ENCODE assay signal across 8 mouse cellular contexts in the genomic region with DNA sequence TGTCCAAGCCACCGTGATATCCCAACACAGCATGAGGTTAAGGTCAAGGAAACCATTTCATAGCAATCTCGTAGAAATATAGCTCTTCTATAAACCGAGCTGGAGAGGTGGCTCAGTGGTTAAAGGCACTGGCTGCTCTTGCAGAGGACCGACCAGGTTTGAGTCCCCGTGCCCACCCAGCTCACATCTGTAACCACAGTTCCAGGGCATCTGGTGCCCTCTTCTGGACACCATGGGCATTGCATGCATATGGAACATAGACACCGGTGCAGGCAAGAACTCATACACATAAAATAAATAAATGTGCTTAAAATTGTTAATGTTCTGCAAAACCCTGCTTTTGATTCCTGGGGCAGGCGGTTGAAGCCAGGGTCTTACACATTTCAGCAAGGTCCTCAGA. TPM values are rescaled to one million over a fixed set of nuclear protein-coding genes. Genes with fewer than 3 reads are reported as not detected.
DNase-seq lines count a peak whose midpoint lies in the region; ATAC-seq and TF ChIP-seq lines count a peak whose summit lies in the region.

No protein-coding gene starts in this region.

- H3K4me1 ChIP-seq in hindbrain, embryonic 11.5 days (replicated peaks; ENCODE audit: control insufficient read depth, insufficient read depth, low read length): no peaks in the 10 kb centered on the region
- 0 out of 2 replicates have a peak, but pooled peaks cover 4% of the 10 kb centered on the region for H3K4me1 ChIP-seq in hindbrain, embryonic 12.5 days

- no peak overlapping the region for H3K4me2 ChIP-seq in hindbrain, embryonic 11.5 days (replicated peaks; ENCODE audit: low read depth, low read length)
- H3K4me2 ChIP-seq in hindbrain, embryonic 12.5 days (replicated peaks): no peak overlapping the region

- no peak overlapping the region for H3K9ac ChIP-seq in hindbrain, embryonic 11.5 days (ENCODE audit: low read depth, low read length)
- H3K9ac ChIP-seq in hindbrain, embryonic 12.5 days: no peak overlapping the region

- in situ Hi-C loops in Patski (cut with MboI; ENCODE audit: low pct_unique_long_range_greater_than_20kb): loop anchor here (10.0 kb wide), 1 partner anchor 182 kb away; no protein-coding TSS in a partner anchor

- POLR2A ChIA-PET in Patski (lab: Charles Lee): no interaction called here

- TF ChIP-seq CTCF in Patski (IDR thresholded peaks at IDR 0.05): peak; percentile 74

- WGBS in hindbrain, embryonic 11.5 days: 82% methylated on average over 7 of the region's 7 CpGs
- WGBS in hindbrain, embryonic 12.5 days: 79% methylated on average over 7 of the region's 7 CpGs

- H3K27ac ChIP-seq in hindbrain, embryonic 11.5 days (ENCODE audit: low read depth, low read length): no peak overlapping the region
- H3K27ac ChIP-seq in hindbrain, embryonic 12.5 days: no peak overlapping the region

- no peaks in the 10 kb centered on the region for H3K36me3 ChIP-seq in hindbrain, embryonic 11.5 days (ENCODE audit: control insufficient read depth, insufficient read depth, low read length)
- no peaks in the 10 kb centered on the region for H3K36me3 ChIP-seq in hindbrain, embryonic 12.5 days

- peak; percentile 57 for DNase-seq in hindbrain, embryonic 11.5 days (ENCODE audit: low spot score)
- DNase-seq in B cell, adult 2 months: peak; percentile 77
- no peak for DNase-seq in Patski (ENCODE audit: low read depth, low spot score)
- DNase-seq in lung, postnatal 25 days (ENCODE audit: low spot score): peak; percentile 24
- DNase-seq in ovary, adult 18-20 months (ENCODE audit: low spot score): no peak
- DNase-seq in cerebellum, adult 11 months: no peak

- H3K4me3 ChIP-seq in hindbrain, embryonic 11.5 days (ENCODE audit: low read depth, low read length): no peak overlapping the region
- H3K4me3 ChIP-seq in hindbrain, embryonic 12.5 days: no peak overlapping the region

- CTCF ChIA-PET in Patski (lab: Charles Lee): interaction anchor here (0.8 to 4.0 kb wide), 30 partner anchors 9 to 190 kb away, joined by 3 to 42 read pairs (median 5); a partner anchor contains a TSS

- H3K27me3 ChIP-seq in hindbrain, embryonic 11.5 days (ENCODE audit: control insufficient read depth, insufficient read depth, low read length): no peaks in the 10 kb centered on the region
- peaks cover 4% of the 10 kb centered on the region; the same call in 1 of the 2 replicates for H3K27me3 ChIP-seq in hindbrain, embryonic 12.5 days
- no peaks in the 10 kb centered on the region for H3K27me3 ChIP-seq in Patski

- no peaks in the 10 kb centered on the region for H3K9me3 ChIP-seq in hindbrain, embryonic 11.5 days (ENCODE audit: control insufficient read depth, low read length)
- no peaks in the 10 kb centered on the region for H3K9me3 ChIP-seq in hindbrain, embryonic 12.5 days (replicated peaks)

- no peak for ATAC-seq in hindbrain, embryonic 11.5 days (ENCODE audit: low FRiP score)
- no peak for ATAC-seq in hindbrain, embryonic 12.5 days (ENCODE audit: low FRiP score)
- ATAC-seq in Patski: no peak
- no peak for ATAC-seq in inflammation-experienced regulatory T-cells, adult 6 months

RNA-seq across cellular contexts. Expression of a gene that starts 8.9 kb away (rescaled TPM):
- polyA plus RNA-seq in hindbrain, embryonic 11.5 days (2014; fragmentation: Nextera tagmentation; extraction: Ambion mirVana): 8.8 and 12.6 TPM in 2 replicates
- polyA plus RNA-seq in hindbrain, embryonic 12.5 days (2016; fragmentation: Nextera tagmentation; extraction: Ambion mirVana): 41.3 and 42.3 TPM in 2 replicates
- 44.1 TPM for polyA plus RNA-seq in Patski (2021)
- not detected for polyA plus RNA-seq in inflammation-experienced regulatory T-cells, adult 6 months (2017; shearing (Covaris generic))

RNA-seq across cellular contexts. Expression of a gene that starts 10.7 kb away (rescaled TPM):
- 1.7 and 2.1 TPM in 2 replicates for polyA plus RNA-seq in hindbrain, embryonic 11.5 days (2014; fragmentation: Nextera tagmentation; extraction: Ambion mirVana)
- 0.59 and 0.95 TPM in 2 replicates for polyA plus RNA-seq in hindbrain, embryonic 12.5 days (2016; fragmentation: Nextera tagmentation; extraction: Ambion mirVana)
- 87.9 TPM for polyA plus RNA-seq in Patski (2021)
- 1 to 10 TPM in 2 of 3 experiments, under 1 TPM in 1; 0.62 to 1.6 (median 1.5) TPM for polyA plus RNA-seq in inflammation-experienced regulatory T-cells, adult 6 months (2017; shearing (Covaris generic))

RNA-seq across cellular contexts. Expression of a gene that starts 20.8 kb away (rescaled TPM):
- not detected in 2 replicates for polyA plus RNA-seq in hindbrain, embryonic 11.5 days (2014; fragmentation: Nextera tagmentation; extraction: Ambion mirVana)
- polyA plus RNA-seq in hindbrain, embryonic 12.5 days (2016; fragmentation: Nextera tagmentation; extraction: Ambion mirVana): not detected in 2 replicates
- polyA plus RNA-seq in Patski (2021): not detected
- not detected for polyA plus RNA-seq in inflammation-experienced regulatory T-cells, adult 6 months (2017; shearing (Covaris generic))

RNA-seq across cellular contexts. Expression of a gene that starts 33.9 kb away (rescaled TPM):
- polyA plus RNA-seq in hindbrain, embryonic 11.5 days (2014; fragmentation: Nextera tagmentation; extraction: Ambion mirVana): 82.4 and 87.7 TPM in 2 replicates
- 155 and 160 TPM in 2 replicates for polyA plus RNA-seq in hindbrain, embryonic 12.5 days (2016; fragmentation: Nextera tagmentation; extraction: Ambion mirVana)
- 32.4 TPM for polyA plus RNA-seq in Patski (2021)
- under 1 TPM in 1 of 3 experiments, not detected in 2; 0.33 TPM for polyA plus RNA-seq in inflammation-experienced regulatory T-cells, adult 6 months (2017; shearing (Covaris generic))

RNA-seq across cellular contexts. Expression of a gene that starts 39.3 kb away (rescaled TPM):
- polyA plus RNA-seq in hindbrain, embryonic 11.5 days (2014; fragmentation: Nextera tagmentation; extraction: Ambion mirVana): 0.59 and 0.90 TPM in 2 replicates
- polyA plus RNA-seq in hindbrain, embryonic 12.5 days (2016; fragmentation: Nextera tagmentation; extraction: Ambion mirVana): 1.9 TPM in 2 replicates
- polyA plus RNA-seq in Patski (2021): 0.21 TPM
- not detected for polyA plus RNA-seq in inflammation-experienced regulatory T-cells, adult 6 months (2017; shearing (Covaris generic))

Comparison
In these comparisons a context has a peak if more than half of its experiments do, and no peak if none do; other contexts are left out.
1. DNase-seq: peak in hindbrain, embryonic 11.5 days (single experiment), B cell, adult 2 months (2 of 2) and lung, postnatal 25 days (single experiment); none in Patski (single experiment), ovary, adult 18-20 months (single experiment) and cerebellum, adult 11 months (single experiment).
2. RNA of a gene that starts 10.7 kb away (polyA plus RNA-seq): 87.9 TPM in Patski (single experiment); 1.7 to 2.1 TPM in hindbrain, embryonic 11.5 days, 0.62 to 1.6 TPM in inflammation-experienced regulatory T-cells, adult 6 months and 0.59 to 0.95 TPM in hindbrain, embryonic 12.5 days; every median in the first group is over 10 times any median in the second.